Mouse (Mus musculus): ENCODE results near the gene Dph1. TPM values are rescaled to one million over a fixed set of nuclear protein-coding genes. Genes with fewer than 3 reads are reported as not detected.

Dph1 gene
- 8.3 and 10.3 TPM in 2 replicates for polyA plus RNA-seq (2012; rRNA removed)

GRCm38 (mm10) chr11:75190905-75191441, at the start of gene Dph1:
Gene Dph1 (minus strand): TSS chr11:75191241.

GRCm38 (mm10) chr11:75193256-75194071, 2.4 kb upstream of the Dph1 start, which contains the start of gene Rtn4rl1:
Gene Rtn4rl1 (plus strand): TSS chr11:75193783.

GRCm38 (mm10) chr11:75178672-75179208, 12.3 kb downstream of the Dph1 start, which contains the start of gene Ovca2:
Gene Ovca2 (minus strand): TSS chr11:75178835.

GRCm38 (mm10) chr11:75169405-75170080, 21.5 kb downstream of the Dph1 start, which contains the start of gene Hic1:
Gene Hic1 (minus strand): TSS chr11:75169519.

Other genes starting within 250 kb of the Dph1 start
- 1.1 and 1.3 TPM in 2 replicates for gene Hic1, start 21.7 kb downstream of the Dph1 start, polyA plus RNA-seq (2012; rRNA removed)
- gene Ovca2, start 12.4 kb downstream of the Dph1 start, polyA plus RNA-seq (2012; rRNA removed), result 9.1 and 11.4 TPM in 2 replicates
- 0.44 and 0.50 TPM in 2 replicates for gene Rtn4rl1, start 2.5 kb upstream of the Dph1 start, polyA plus RNA-seq (2012; rRNA removed)
- gene Rpa1, start 157.1 kb upstream of the Dph1 start, polyA plus RNA-seq (2012; rRNA removed), result 52.5 and 61.3 TPM in 2 replicates
- 1.8 and 2.2 TPM in 2 replicates for gene Smyd4, start 157.2 kb upstream of the Dph1 start, polyA plus RNA-seq (2012; rRNA removed)
- 84.0 and 109 TPM in 2 replicates for gene Serpinf1, start 231.5 kb upstream of the Dph1 start, polyA plus RNA-seq (2012; rRNA removed)
- gene Serpinf2, start 248.3 kb upstream of the Dph1 start, polyA plus RNA-seq (2012; rRNA removed), result 395 and 444 TPM in 2 replicates

All from liver, embryonic 14 days (tissue).